Mouse (Mus musculus) CD4-positive naive resting alpha-beta T cell, adult 76 days (primary cell): ENCODE results near the gene Vwde. TPM values are rescaled to one million over a fixed set of nuclear protein-coding genes. Genes with fewer than 3 reads are reported as not detected.

ENCODE experiments used
- total RNA-seq: library from RNA; stranded (reverse); gene quantifications from one replicate; pipeline ENCODE4 v1.2.4, GENCODE M21; 2023

The Vwde gene
- total RNA-seq = not detected

GRCm38 (mm10) chr6:13224596-13225227, at the start of gene Vwde:
TSS of gene Vwde (minus strand) at chr6:13224965.

Other genes starting within 250 kb of the Vwde start
- 37.0 TPM for gene Tmem106b, start 155.2 kb downstream of the Vwde start, total RNA-seq